Mouse (Mus musculus) lung, adult 2 months (tissue): ENCODE measurements around the gene Trim9. TPM values are rescaled to one million over a fixed set of nuclear protein-coding genes. Genes with fewer than 3 reads are reported as not detected.

Experiments
- DNase-seq: peaks from one replicate; pipeline ENCODE4 v3.0.0; 2022
- H3K4me1 ChIP-seq: fragments of 200-500 bp; 2 replicates; pipeline ENCODE4 v1.6.1; 2011; ENCODE audit warnings: low read length; ENCODE audit not compliant: control insufficient read depth, insufficient read depth
- H3K4me3 ChIP-seq: fragments of 200-500 bp; replicated peaks from 2 replicates; pipeline ENCODE3; 2011; ENCODE audit warnings: low read depth, mild to moderate bottlenecking, control low read depth, low read length; ENCODE audit errors: extremely low read depth
- CTCF ChIP-seq: fragments of 200-500 bp; IDR thresholded peaks from 2 replicates; pipeline ENCODE4 v1.5.1; 2011; ENCODE audit warnings: mild to moderate bottlenecking, low read length, control low read depth; ENCODE audit not compliant: insufficient read depth
- POLR2A ChIP-seq: fragments of 200-500 bp; IDR thresholded peaks from 2 replicates; pipeline ENCODE4 v1.6.1; 2011; ENCODE audit warnings: low read depth, mild to moderate bottlenecking, control low read depth, low read length, borderline replicate concordance; ENCODE audit errors: extremely low read depth
- WGBS: fragments of 180-500 bp; shearing (Covaris S2); methylation state at CpG from one replicate; pipeline ENCODE4 v1.1.7; 2018; 5-methylcytosine and 5-hydroxymethylcytosine counted together
- polyA plus RNA-seq: library from polyadenylated mRNA; depleted of rRNA; stranded (reverse); fragments of >200 nt; gene quantifications from 2 replicates; pipeline ENCODE4 v1.2.3, GENCODE M21; 2012

Trim9 gene
- polyA plus RNA-seq, 1 experiment, result 0.06 TPM

GRCm38 (mm10) chr12:70326956-70327355 is 20.5 kb downstream of the Trim9 start:
- Histone ChIP-seq H3K4me3 (no peak overlapping the region), H3K4me1 (no peaks in the 10 kb centered on the region)
- no peak for DNase-seq
- TF ChIP-seq CTCF (no peak), POLR2A (no peak)
- WGBS, result 51% methylated on average over 1 of the region's 1 CpGs

GRCm38 (mm10) chr12:70326393-70326792 is 21.0 kb downstream of the Trim9 start:
- H3K4me1 ChIP-seq, result no peaks in the 10 kb centered on the region
- WGBS, result 51% methylated on average over 2 of the region's 2 CpGs
- DNase-seq, result no peak
- no peak overlapping the region for H3K4me3 ChIP-seq
- TF ChIP-seq CTCF, result no peak
- no peak for TF ChIP-seq POLR2A

- Histone ChIP-seq H3K4me1 (no peaks in the 10 kb centered on the region), H3K4me3 (no peak overlapping the region)
- 79% methylated on average over 7 of the region's 7 CpGs for WGBS
- DNase-seq, result no peak
- TF ChIP-seq CTCF (no peak), POLR2A (no peak)
These were observed 21.6 kb downstream of the Trim9 start for GRCm38 (mm10) chr12:70325826-70326225.

DNA sequence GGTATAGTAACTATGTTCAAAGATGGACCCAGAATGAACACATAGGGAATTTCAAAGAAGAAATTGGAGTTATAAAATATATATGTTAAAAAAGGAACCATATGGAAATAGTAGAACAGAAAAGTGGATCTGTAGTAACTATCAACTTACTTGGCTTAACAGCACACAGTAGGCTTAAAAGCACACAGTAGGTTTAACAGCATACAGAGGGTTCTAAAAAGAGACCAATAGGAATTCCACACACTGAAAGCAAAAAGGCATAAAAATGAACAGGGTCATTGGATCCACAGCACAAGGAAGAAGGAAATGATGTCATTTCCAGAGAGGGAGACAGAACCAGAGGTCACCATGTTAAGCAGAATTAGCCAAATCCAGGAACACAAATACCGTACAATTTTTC is 24.6 kb downstream of the Trim9 start:
- 41% methylated on average over 1 of the region's 1 CpGs for WGBS

GRCm38 (mm10) chr12:70316147-70316546 is 31.3 kb downstream of the Trim9 start:
- TF ChIP-seq POLR2A, result no peak
- no peak for TF ChIP-seq CTCF
- DNase-seq, result no peak
- Histone ChIP-seq H3K4me1 (no peaks in the 10 kb centered on the region), H3K4me3 (no peak overlapping the region)
- WGBS, result 74% methylated on average over 9 of the region's 9 CpGs

More for the DNA sequence above, 24.6 kb downstream of the Trim9 start:
- DNase-seq, result no peak
- TF ChIP-seq POLR2A, result no peak
- TF ChIP-seq CTCF, result no peak
- no peaks in the 10 kb centered on the region for H3K4me1 ChIP-seq
- no peak overlapping the region for H3K4me3 ChIP-seq

- 80% methylated on average over 7 of the region's 7 CpGs for WGBS
These were observed 39.5 kb downstream of the Trim9 start for GRCm38 (mm10) chr12:70307881-70308280.

GRCm38 (mm10) chr12:70307062-70307461 is 40.4 kb downstream of the Trim9 start:
- no peaks in the 10 kb centered on the region for H3K4me1 ChIP-seq
- no peak for DNase-seq
- no peak overlapping the region for H3K4me3 ChIP-seq
- TF ChIP-seq POLR2A, result no peak
- TF ChIP-seq CTCF, result no peak
- 85% methylated on average over 5 of the region's 5 CpGs for WGBS

More at GRCm38 (mm10) chr12:70307881-70308280, 39.5 kb downstream of the Trim9 start:
- no peak overlapping the region for H3K4me3 ChIP-seq
- no peaks in the 10 kb centered on the region for H3K4me1 ChIP-seq
- DNase-seq, result no peak
- TF ChIP-seq CTCF (no peak), POLR2A (no peak)

DNA sequence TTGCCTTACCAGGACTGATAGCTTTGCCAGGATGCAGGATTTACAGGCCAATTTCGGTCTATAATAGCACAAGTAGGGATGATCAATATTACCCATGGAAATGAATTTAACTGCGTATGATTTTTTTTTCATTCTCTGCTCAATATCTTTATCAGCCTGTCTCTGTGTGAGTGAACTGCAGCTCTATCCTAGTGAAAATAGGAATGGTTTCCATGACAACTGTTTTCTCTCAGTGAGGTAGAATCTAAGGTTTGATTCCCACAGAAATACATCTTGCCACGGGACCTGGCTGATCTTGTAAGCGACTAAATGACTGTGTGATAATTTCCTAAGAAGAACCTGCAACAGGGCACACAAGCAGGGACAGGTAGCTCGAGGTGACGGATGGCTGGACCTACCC is 43.4 kb downstream of the Trim9 start:
- WGBS, result 86% methylated on average over 6 of the region's 6 CpGs
- no peak for DNase-seq
- no peak for TF ChIP-seq POLR2A
- TF ChIP-seq CTCF, result no peak
- no peaks in the 10 kb centered on the region for H3K4me1 ChIP-seq
- no peak overlapping the region for H3K4me3 ChIP-seq

GRCm38 (mm10) chr12:70303525-70303924 is 43.9 kb downstream of the Trim9 start:
- no peak for DNase-seq
- no peak for TF ChIP-seq CTCF
- TF ChIP-seq POLR2A, result no peak
- 78% methylated on average over 7 of the region's 7 CpGs for WGBS
- Histone ChIP-seq H3K4me1 (no peaks in the 10 kb centered on the region), H3K4me3 (no peak overlapping the region)

- no peak for DNase-seq
- H3K4me1 ChIP-seq, result no peaks in the 10 kb centered on the region
- no peak overlapping the region for H3K4me3 ChIP-seq
- WGBS, result 49% methylated on average over 5 of the region's 5 CpGs
- TF ChIP-seq CTCF (no peak), POLR2A (no peak)
These were observed 45.2 kb downstream of the Trim9 start for GRCm38 (mm10) chr12:70302022-70302720.

- Histone ChIP-seq H3K4me1 (no peaks in the 10 kb centered on the region), H3K4me3 (no peak overlapping the region)
- DNase-seq, result no peak
- WGBS, result 67% methylated on average over 5 of the region's 5 CpGs
- TF ChIP-seq CTCF (no peak), POLR2A (no peak)
These were observed 53.3 kb downstream of the Trim9 start for GRCm38 (mm10) chr12:70293927-70294684.
